Mouse (Mus musculus) embryonic fibroblast, embryonic 13.5 days (primary cell): ENCODE results near the gene Tcf7l1.

Experiments used
- CTCF ChIP-seq: IDR thresholded peaks from 2 replicates; pipeline ENCODE4 v1.5.1; 2011; ENCODE audit warnings: mild to moderate bottlenecking, control low read depth, low read length, moderate library complexity, borderline replicate concordance; ENCODE audit not compliant: insufficient read depth
- POLR2A ChIP-seq: IDR thresholded peaks from 2 replicates; pipeline ENCODE4 v1.6.1; 2011; ENCODE audit warnings: low read depth, mild to moderate bottlenecking, control low read depth, low read length, moderate library complexity

DNA sequence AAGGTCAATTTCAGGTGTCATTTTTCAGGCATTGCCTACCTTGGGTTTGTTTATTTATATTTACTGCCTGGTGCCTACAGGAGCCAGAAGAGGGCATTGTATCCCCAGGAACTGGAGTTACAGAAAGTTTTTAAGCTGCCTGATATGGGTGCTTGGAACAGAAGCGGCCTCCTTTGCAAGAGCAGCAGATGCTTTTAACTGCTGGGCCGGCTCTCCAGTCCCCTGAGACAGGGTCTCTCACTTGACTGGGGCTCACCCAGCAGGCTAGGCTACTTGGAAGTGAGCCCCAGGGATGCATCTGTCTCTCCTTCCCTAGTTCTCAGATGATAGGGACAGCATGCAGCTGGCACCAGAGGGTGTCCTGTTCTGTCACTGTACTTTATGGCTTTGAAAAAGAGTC lies 112.7 kb downstream of the Tcf7l1 start:
- TF ChIP-seq POLR2A (no peak), CTCF (no peak)
